Mouse (Mus musculus): ENCODE data around the gene Olfr1280.

GRCm38 (mm10) chr2:111298541-111298940, 15.3 kb upstream of the Olfr1280 start:
- TF ChIP-seq CTCF (IDR thresholded peaks at IDR 0.05; ENCODE audit: low read depth, low read length) (no peak), POLR2AphosphoS5 (IDR thresholded peaks at IDR 0.05; ENCODE audit: insufficient replicate concordance, low read depth, low read length) (no peak)
